Mouse (Mus musculus): ENCODE results near the gene Kcna10. TPM values are rescaled to one million over a fixed set of nuclear protein-coding genes. Genes with fewer than 3 reads are reported as not detected.
A peak's percentile ranks its signal among the peaks of the same experiment; 100 is the strongest.

Gene Kcna10
- polyA plus RNA-seq, 1 experiment from 2014 or later, result not detected

DNA sequence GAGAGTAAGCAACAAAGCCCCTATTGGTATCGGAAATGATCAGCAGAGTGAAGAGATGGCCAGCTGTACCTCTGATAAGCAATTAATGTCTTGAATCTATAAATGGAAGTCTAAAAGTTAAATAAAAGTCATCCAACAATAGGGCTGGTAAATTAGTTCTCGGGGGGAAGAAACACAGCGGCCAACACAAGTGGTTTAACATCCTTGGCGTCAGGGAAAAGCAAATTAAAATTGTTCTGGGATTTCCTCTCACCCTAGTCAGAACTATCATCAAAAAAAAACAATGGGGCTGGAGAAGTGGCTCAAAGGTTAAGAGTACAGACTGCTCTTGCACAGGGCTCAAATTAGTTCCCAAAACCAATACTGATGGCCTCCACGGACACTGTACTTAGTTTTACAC, 43.0 kb downstream of the Kcna10 start:
- no peaks in the 10 kb centered on the region for H3K27me3 ChIP-seq (ENCODE audit: control insufficient read depth, insufficient read depth, low read length)
- no peak overlapping the region for H3K27ac ChIP-seq (ENCODE audit: low read depth, low read length)
- no peak overlapping the region for H3K9ac ChIP-seq (ENCODE audit: low read length)
- no peak for DNase-seq (ENCODE audit: low spot score)
- ATAC-seq (replicated peaks; ENCODE audit: low FRiP score), result no peak
- no peaks in the 10 kb centered on the region for H3K9me3 ChIP-seq (ENCODE audit: control insufficient read depth, low read length)
- no peak overlapping the region for H3K4me3 ChIP-seq (ENCODE audit: low read depth, low read length)
- H3K4me2 ChIP-seq (ENCODE audit: low read depth, low read length, severe bottlenecking), result no peak overlapping the region
- no peaks in the 10 kb centered on the region for H3K4me1 ChIP-seq (replicated peaks; ENCODE audit: control insufficient read depth, insufficient read depth, low read length)
- 91% methylated on average over 5 of the region's 5 CpGs for WGBS
- H3K36me3 ChIP-seq (ENCODE audit: control insufficient read depth, insufficient read depth, low read length), result no peaks in the 10 kb centered on the region

DNA sequence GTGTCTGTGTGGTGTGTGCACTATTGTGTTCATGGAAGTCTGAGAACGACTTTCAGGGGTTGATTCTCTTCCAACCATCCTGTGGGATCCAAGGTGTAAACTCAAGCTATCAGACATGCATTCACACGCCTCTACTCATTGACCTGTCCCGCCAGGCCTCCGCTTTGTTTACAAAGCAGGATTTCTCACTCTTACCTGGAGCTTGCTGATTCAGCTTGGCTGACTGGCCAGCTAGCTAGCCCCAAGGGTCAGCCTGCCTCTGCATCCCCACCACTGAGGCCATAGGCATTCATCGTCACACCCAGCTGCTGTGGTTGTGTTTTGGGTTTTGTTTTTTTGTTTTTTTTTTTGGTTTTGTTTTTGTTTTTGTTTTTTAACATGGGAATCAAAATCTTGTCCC, 46.4 kb downstream of the Kcna10 start:
- WGBS, result 84% methylated on average over 5 of the region's 5 CpGs
- no peak overlapping the region for H3K9ac ChIP-seq (ENCODE audit: low read length)

DNA sequence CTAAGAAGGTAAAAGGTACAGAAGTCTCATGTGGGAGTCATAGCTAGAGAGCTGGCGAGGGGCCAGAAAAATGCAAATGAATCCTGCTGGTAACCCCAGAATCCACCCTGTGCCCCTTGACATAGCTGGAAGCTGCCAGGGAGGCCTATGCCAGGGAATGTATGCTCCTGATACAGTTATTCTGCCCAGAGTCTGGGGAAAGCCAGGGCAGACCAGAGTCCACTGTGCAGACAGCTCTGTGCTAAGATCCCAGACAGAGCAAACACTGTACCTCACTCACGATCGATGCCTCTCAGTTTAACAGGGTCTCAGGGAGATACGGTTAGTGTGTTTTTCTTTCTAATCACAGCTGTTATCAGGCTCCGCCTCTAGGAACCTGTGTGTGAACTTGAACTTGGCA, 47.0 kb downstream of the Kcna10 start:
- Histone ChIP-seq H3K9ac (ENCODE audit: low read length) (no peak overlapping the region), H3K27me3 (ENCODE audit: control insufficient read depth, insufficient read depth, low read length) (no peaks in the 10 kb centered on the region), H3K9me3 (ENCODE audit: control insufficient read depth, low read length) (no peaks in the 10 kb centered on the region), H3K4me1 (replicated peaks; ENCODE audit: control insufficient read depth, insufficient read depth, low read length) (no peaks in the 10 kb centered on the region), H3K27ac (ENCODE audit: low read depth, low read length) (no peak overlapping the region), H3K36me3 (ENCODE audit: control insufficient read depth, insufficient read depth, low read length) (no peaks in the 10 kb centered on the region), H3K4me3 (ENCODE audit: low read depth, low read length) (no peak overlapping the region), H3K4me2 (ENCODE audit: low read depth, low read length, severe bottlenecking) (no peak overlapping the region)
- no peak for DNase-seq (ENCODE audit: low spot score)
- 83% methylated on average over 5 of the region's 5 CpGs for WGBS
- no peak for ATAC-seq (replicated peaks; ENCODE audit: low FRiP score)

More for the DNA sequence above, 46.4 kb downstream of the Kcna10 start:
- H3K4me1 ChIP-seq (replicated peaks; ENCODE audit: control insufficient read depth, insufficient read depth, low read length), result no peaks in the 10 kb centered on the region
- H3K4me3 ChIP-seq (ENCODE audit: low read depth, low read length), result no peak overlapping the region
- no peaks in the 10 kb centered on the region for H3K9me3 ChIP-seq (ENCODE audit: control insufficient read depth, low read length)
- DNase-seq (ENCODE audit: low spot score) (no peak), ATAC-seq (replicated peaks; ENCODE audit: low FRiP score) (no peak)
- no peak overlapping the region for H3K4me2 ChIP-seq (ENCODE audit: low read depth, low read length, severe bottlenecking)
- no peak overlapping the region for H3K27ac ChIP-seq (ENCODE audit: low read depth, low read length)
- H3K27me3 ChIP-seq (ENCODE audit: control insufficient read depth, insufficient read depth, low read length), result no peaks in the 10 kb centered on the region
- H3K36me3 ChIP-seq (ENCODE audit: control insufficient read depth, insufficient read depth, low read length), result no peaks in the 10 kb centered on the region

DNA sequence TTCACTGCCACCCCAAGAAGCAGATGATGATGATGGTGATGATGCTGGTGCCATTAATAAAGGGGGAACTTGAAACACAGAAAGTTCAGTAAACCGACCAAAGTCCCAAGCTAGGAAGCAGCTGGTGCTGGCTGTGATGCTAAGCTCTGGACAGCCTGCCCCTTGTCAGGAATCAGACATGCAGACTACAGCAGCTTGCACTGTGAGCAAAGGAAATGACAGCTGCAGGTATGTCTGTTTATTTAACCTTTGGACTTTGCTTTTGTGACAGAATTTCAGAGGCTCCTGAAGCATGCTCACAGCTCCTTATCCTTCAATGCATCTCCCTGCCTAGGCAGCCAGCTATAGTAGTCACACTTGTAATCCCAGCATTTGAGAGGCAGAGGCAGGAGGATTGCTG, 47.7 kb downstream of the Kcna10 start, which contains the start of gene A630076J17Rik:
Gene A630076J17Rik (plus strand): TSS at position 88 of the 400 bp plus-strand sequence.
- WGBS, result 58% methylated on average over 1 of the region's 1 CpGs

DNA sequence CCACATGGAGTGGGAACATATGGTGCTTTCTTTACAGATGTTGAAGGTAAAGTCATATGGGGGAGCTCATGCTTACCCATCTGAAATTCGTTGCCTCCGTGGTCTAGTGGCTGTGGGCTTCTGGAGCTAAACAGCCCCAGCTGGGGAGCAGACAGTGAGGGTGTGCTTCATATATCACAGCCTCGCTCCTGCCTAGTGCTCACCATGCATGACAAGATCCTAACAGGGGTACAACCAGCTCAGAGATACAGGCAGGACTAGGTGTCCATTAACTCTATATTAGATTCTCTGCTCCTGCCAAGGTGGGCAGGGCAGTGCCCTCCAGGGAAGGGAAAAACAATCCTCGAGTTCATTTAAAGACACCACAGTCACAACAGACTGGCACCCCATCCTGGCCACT, 48.3 kb downstream of the Kcna10 start:
- Histone ChIP-seq H3K4me1 (replicated peaks; ENCODE audit: control insufficient read depth, insufficient read depth, low read length) (no peaks in the 10 kb centered on the region), H3K27ac (ENCODE audit: low read depth, low read length) (no peak overlapping the region), H3K4me2 (ENCODE audit: low read depth, low read length, severe bottlenecking) (no peak overlapping the region), H3K4me3 (ENCODE audit: low read depth, low read length) (no peak overlapping the region), H3K9me3 (ENCODE audit: control insufficient read depth, low read length) (no peaks in the 10 kb centered on the region), H3K27me3 (ENCODE audit: control insufficient read depth, insufficient read depth, low read length) (no peaks in the 10 kb centered on the region), H3K36me3 (ENCODE audit: control insufficient read depth, insufficient read depth, low read length) (no peaks in the 10 kb centered on the region), H3K9ac (ENCODE audit: low read length) (no peak overlapping the region)
- DNase-seq (ENCODE audit: low spot score), result no peak
- WGBS, result 64% methylated on average over 4 of the region's 4 CpGs
- ATAC-seq (replicated peaks; ENCODE audit: low FRiP score), result no peak

More for the DNA sequence above, 47.7 kb downstream of the Kcna10 start, which contains the start of gene A630076J17Rik:
- no peak within 1 kb of the TSS for H3K4me3 ChIP-seq (ENCODE audit: low read depth, low read length)
- H3K27ac ChIP-seq (ENCODE audit: low read depth, low read length), result no peak within 1 kb of the TSS
- DNase-seq (ENCODE audit: low spot score) (no peak), ATAC-seq (replicated peaks; ENCODE audit: low FRiP score) (no peak)
- no peaks in the 10 kb centered on the region for H3K36me3 ChIP-seq (ENCODE audit: control insufficient read depth, insufficient read depth, low read length)
- H3K9ac ChIP-seq (ENCODE audit: low read length), result no peak within 1 kb of the TSS
- no peaks in the 10 kb centered on the region for H3K27me3 ChIP-seq (ENCODE audit: control insufficient read depth, insufficient read depth, low read length)
- H3K9me3 ChIP-seq (ENCODE audit: control insufficient read depth, low read length), result no peaks in the 10 kb centered on the region
- no peaks in the 10 kb centered on the region for H3K4me1 ChIP-seq (replicated peaks; ENCODE audit: control insufficient read depth, insufficient read depth, low read length)
- H3K4me2 ChIP-seq (ENCODE audit: low read depth, low read length, severe bottlenecking), result no peak within 1 kb of the TSS

DNA sequence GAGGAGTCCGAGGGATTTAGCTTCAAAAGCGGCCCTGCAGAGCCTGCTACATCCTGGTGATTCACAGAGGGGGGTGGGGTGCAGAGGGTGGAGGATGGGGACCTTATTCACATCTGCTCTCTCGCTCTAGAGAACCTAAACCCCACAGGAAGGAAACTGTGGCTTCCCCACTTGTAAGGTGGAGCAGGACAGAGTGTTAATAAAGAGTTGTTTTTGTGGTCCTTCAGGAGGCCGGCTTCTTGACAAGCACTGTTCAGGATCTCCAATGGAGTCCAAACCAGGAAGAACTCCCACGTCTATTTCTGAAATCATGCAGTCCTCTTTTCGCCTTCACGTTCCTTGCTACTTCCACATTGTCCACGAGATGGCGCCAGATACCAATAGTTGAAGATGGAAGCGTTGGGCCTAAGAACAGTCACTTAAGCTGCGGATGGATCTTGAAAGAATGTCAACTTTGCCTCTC, 50.5 kb downstream of the Kcna10 start:
- no peaks in the 10 kb centered on the region for H3K27me3 ChIP-seq (ENCODE audit: control insufficient read depth, insufficient read depth, low read length)
- 8% methylated on average over 11 of the region's 11 CpGs for WGBS
- H3K27ac ChIP-seq (ENCODE audit: low read depth, low read length), result no peak overlapping the region
- peak overlapping the region; percentile 10; the same call in 1 of the 2 replicates for H3K9ac ChIP-seq (ENCODE audit: low read length)
- no peaks in the 10 kb centered on the region for H3K4me1 ChIP-seq (replicated peaks; ENCODE audit: control insufficient read depth, insufficient read depth, low read length)
- DNase-seq (ENCODE audit: low spot score), result peak; percentile 89
- no peaks in the 10 kb centered on the region for H3K36me3 ChIP-seq (ENCODE audit: control insufficient read depth, insufficient read depth, low read length)
- H3K4me2 ChIP-seq (ENCODE audit: low read depth, low read length, severe bottlenecking), result 0 out of 2 replicates have a peak overlapping the region, but pooled peaks have one; percentile 21
- H3K4me3 ChIP-seq (ENCODE audit: low read depth, low read length), result no peak overlapping the region
- ATAC-seq (replicated peaks; ENCODE audit: low FRiP score), result peak; percentile 71
- no peaks in the 10 kb centered on the region for H3K9me3 ChIP-seq (ENCODE audit: control insufficient read depth, low read length)

DNA sequence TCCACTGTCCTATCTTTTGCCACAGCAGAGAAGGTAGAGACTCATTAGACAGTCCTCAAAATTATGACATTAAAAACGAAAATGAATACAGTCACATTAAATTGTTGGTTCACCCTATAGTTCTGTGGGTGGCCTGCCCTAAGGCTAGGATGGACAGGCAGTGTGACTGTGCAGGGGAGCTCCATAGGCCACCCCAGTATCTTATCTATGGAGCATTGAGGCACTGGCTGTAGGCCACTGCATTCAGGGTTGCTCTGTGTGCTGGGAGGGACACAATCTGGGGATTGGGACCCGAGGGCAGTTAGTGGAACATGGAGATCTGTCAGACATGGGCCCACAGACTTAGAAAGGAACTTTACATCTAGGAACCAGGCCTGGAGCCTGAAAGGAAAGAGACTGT, 51.1 kb downstream of the Kcna10 start:
- no peaks in the 10 kb centered on the region for H3K36me3 ChIP-seq (ENCODE audit: control insufficient read depth, insufficient read depth, low read length)
- no peak overlapping the region for H3K9ac ChIP-seq (ENCODE audit: low read length)
- no peak overlapping the region for H3K4me2 ChIP-seq (ENCODE audit: low read depth, low read length, severe bottlenecking)
- no peaks in the 10 kb centered on the region for H3K27me3 ChIP-seq (ENCODE audit: control insufficient read depth, insufficient read depth, low read length)
- no peaks in the 10 kb centered on the region for H3K4me1 ChIP-seq (replicated peaks; ENCODE audit: control insufficient read depth, insufficient read depth, low read length)
- ATAC-seq (replicated peaks; ENCODE audit: low FRiP score) (peak; percentile 39; the same call in 1 of the 2 replicates), DNase-seq (ENCODE audit: low spot score) (no peak)
- no peak overlapping the region for H3K4me3 ChIP-seq (ENCODE audit: low read depth, low read length)
- WGBS, result 30% methylated on average over 2 of the region's 2 CpGs
- H3K27ac ChIP-seq (ENCODE audit: low read depth, low read length), result no peak overlapping the region
- H3K9me3 ChIP-seq (ENCODE audit: control insufficient read depth, low read length), result no peaks in the 10 kb centered on the region

DNA sequence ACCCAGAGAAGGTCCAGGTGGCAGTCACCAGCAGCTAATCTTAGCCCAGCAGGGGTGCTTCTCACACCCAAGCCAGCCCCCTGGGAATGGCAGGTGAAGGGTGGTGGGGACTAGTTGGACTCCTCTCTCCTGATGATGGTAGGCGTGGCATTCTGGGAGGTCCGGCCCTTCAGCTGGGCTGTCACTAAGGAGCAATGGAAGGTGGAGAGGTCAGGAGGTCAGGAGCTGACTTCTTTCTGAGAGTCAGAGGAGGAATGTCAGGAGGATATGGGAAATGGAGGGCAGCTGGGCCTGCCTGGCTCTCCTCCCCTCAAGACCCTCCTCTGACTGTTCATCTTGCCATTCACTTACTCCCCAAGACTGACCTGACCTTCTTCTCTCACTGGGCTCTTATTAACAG, 55.2 kb downstream of the Kcna10 start:
- ATAC-seq (replicated peaks; ENCODE audit: low FRiP score) (no peak), DNase-seq (ENCODE audit: low spot score) (no peak)
- H3K9me3 ChIP-seq (ENCODE audit: control insufficient read depth, low read length), result no peaks in the 10 kb centered on the region
- H3K9ac ChIP-seq (ENCODE audit: low read length), result no peak overlapping the region
- H3K36me3 ChIP-seq (ENCODE audit: control insufficient read depth, insufficient read depth, low read length), result no peaks in the 10 kb centered on the region
- no peaks in the 10 kb centered on the region for H3K27me3 ChIP-seq (ENCODE audit: control insufficient read depth, insufficient read depth, low read length)
- peaks cover 3% of the 10 kb centered on the region; the same call in 1 of the 2 replicates for H3K4me1 ChIP-seq (replicated peaks; ENCODE audit: control insufficient read depth, insufficient read depth, low read length)
- H3K4me2 ChIP-seq (ENCODE audit: low read depth, low read length, severe bottlenecking), result no peak overlapping the region
- WGBS, result 67% methylated on average over 2 of the region's 2 CpGs
- H3K4me3 ChIP-seq (ENCODE audit: low read depth, low read length), result no peak overlapping the region
- no peak overlapping the region for H3K27ac ChIP-seq (ENCODE audit: low read depth, low read length)

DNA sequence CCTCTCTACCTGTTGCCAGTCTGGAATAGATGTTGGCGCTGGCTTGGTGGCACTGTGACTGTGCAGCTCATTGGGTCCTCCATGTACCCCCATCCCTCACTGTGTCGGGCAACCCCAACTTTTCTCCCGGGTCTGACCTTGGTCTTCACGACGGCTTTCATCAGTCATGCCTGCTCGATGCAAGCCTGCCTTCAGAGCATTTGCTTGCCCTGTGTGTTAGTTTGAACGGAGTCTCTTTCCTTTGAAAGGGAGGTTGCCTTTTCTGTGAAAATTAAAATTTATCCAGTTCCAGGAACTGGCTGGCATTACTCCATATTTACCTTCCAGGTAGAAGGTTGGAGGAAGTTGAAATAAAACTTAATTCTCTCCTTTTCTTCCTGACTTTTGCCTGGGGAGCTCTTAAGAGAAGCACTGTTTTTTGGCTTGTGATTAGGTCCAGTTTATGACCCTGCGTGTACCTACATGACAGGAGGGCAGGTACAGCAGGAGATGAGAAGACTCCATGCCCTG, 55.7 kb downstream of the Kcna10 start:
- ATAC-seq (replicated peaks; ENCODE audit: low FRiP score), result no peak
- 90% methylated on average over 8 of the region's 8 CpGs for WGBS
- Histone ChIP-seq H3K4me3 (ENCODE audit: low read depth, low read length) (no peak overlapping the region), H3K27ac (ENCODE audit: low read depth, low read length) (no peak overlapping the region), H3K27me3 (ENCODE audit: control insufficient read depth, insufficient read depth, low read length) (no peaks in the 10 kb centered on the region), H3K9ac (ENCODE audit: low read length) (no peak overlapping the region), H3K4me2 (ENCODE audit: low read depth, low read length, severe bottlenecking) (no peak overlapping the region), H3K36me3 (ENCODE audit: control insufficient read depth, insufficient read depth, low read length) (no peaks in the 10 kb centered on the region), H3K4me1 (replicated peaks; ENCODE audit: control insufficient read depth, insufficient read depth, low read length) (peaks cover 3% of the 10 kb centered on the region; the same call in 1 of the 2 replicates), H3K9me3 (ENCODE audit: control insufficient read depth, low read length) (no peaks in the 10 kb centered on the region)
- no peak for DNase-seq (ENCODE audit: low spot score)

Measured in forebrain, embryonic 11.5 days (tissue).